Mouse (Mus musculus) heart, embryonic 11.5 days (tissue): ENCODE measurements at regions not wholly inside any gene's neighbourhood (a gene's known extent, or its start where the extent isn't known, plus 50 kb on each side); places are given as distances from the start of the nearest gene placed in this dataset.
A peak's percentile ranks its signal among the peaks of the same experiment; 100 is the strongest.
"Not testable (repeated sequence)": the region's sequence is repeated elsewhere in the genome, so short reads cannot be mapped to it uniquely, and the experiment has no call there.

ENCODE experiments used
- ATAC-seq: fragments of 200-750 bp; cut with Nextera tagmentation; replicated peaks from 2 replicates; pipeline ENCODE4 v1.8.0; 2017; ENCODE audit warnings: moderate library complexity; ENCODE audit not compliant: insufficient number of reproducible peaks, low FRiP score, low TSS enrichment
- H3K27ac ChIP-seq: fragments of 300-500 bp; sonication (generic); 2 replicates; pipeline ENCODE4 v1.5.1; 2014; ENCODE audit warnings: mild to moderate bottlenecking, low read depth, low read length
- H3K27me3 ChIP-seq: fragments of 300-500 bp; sonication (generic); 2 replicates; pipeline ENCODE4 v1.6.1; 2014; ENCODE audit warnings: mild to moderate bottlenecking, low read length, mixed read lengths; ENCODE audit not compliant: control insufficient read depth, insufficient read depth
- H3K36me3 ChIP-seq: fragments of 300-500 bp; sonication (generic); 2 replicates; pipeline ENCODE4 v1.6.1; 2014; ENCODE audit warnings: mild to moderate bottlenecking, low read length, moderate library complexity, mixed read lengths; ENCODE audit not compliant: control insufficient read depth, insufficient read depth
- H3K4me1 ChIP-seq: fragments of 300-500 bp; sonication (generic); 2 replicates; pipeline ENCODE4 v1.6.1; 2014; ENCODE audit warnings: low read length; ENCODE audit not compliant: control insufficient read depth, insufficient read depth
- H3K4me2 ChIP-seq: fragments of 300-500 bp; sonication (generic); 2 replicates; pipeline ENCODE4 v1.6.1; 2014; ENCODE audit warnings: mild to moderate bottlenecking, moderate library complexity
- H3K4me3 ChIP-seq: fragments of 300-500 bp; sonication (generic); 2 replicates; pipeline ENCODE4 v1.5.1; 2014; ENCODE audit warnings: low read depth, low read length
- H3K9ac ChIP-seq: fragments of 300-500 bp; sonication (generic); 2 replicates; pipeline ENCODE4 v1.6.1; 2014; ENCODE audit warnings: mild to moderate bottlenecking, low read depth, low read length, moderate library complexity
- H3K9me3 ChIP-seq: fragments of 300-500 bp; sonication (generic); replicated peaks from 2 replicates; pipeline ENCODE4 v1.6.1; 2016; ENCODE audit warnings: low read length; ENCODE audit not compliant: control insufficient read depth
- WGBS: fragments of 180-500 bp; shearing (Covaris S2); extraction: QIAGEN DNeasy Blood & Tissue Kit; methylation state at CpG from one replicate; pipeline ENCODE4 v1.1.7; 2014; ENCODE audit not compliant: insufficient replicate concordance; 5-methylcytosine and 5-hydroxymethylcytosine counted together

DNA sequence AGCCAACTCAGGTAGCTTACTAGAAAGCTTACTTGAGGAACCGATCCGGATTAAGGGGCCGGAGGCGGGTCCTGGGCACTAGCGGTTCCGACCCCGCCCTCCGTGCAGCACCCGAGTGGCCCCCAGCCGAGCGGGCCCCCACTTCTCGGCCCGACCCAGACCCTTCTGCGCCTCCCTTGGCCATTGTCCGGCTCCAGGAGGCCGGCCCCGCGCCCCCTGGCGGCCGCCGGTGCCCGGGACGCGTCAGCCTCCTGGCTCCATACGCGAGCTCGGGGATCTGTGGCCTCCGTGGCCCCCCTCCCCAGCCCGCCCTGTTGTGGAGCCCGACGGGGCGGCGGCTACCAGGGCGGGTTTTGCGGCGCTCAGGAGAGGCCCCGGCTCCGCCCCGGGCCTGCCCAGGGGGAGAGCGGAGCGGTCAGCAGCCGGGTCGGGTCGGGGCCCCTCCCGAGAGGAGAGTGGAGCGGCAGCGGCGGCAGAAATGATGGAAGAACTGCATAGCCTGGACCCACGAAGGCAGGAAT lies 94.3 kb upstream of the Zfp986 start:
- H3K36me3 ChIP-seq, H3K27ac ChIP-seq, H3K4me1 ChIP-seq, H3K9me3 ChIP-seq, H3K27me3 ChIP-seq: not testable (repeated sequence)
- peak; percentile 97 for ATAC-seq
- WGBS: 2% methylated on average over 41 of the region's 49 CpGs
- H3K9ac ChIP-seq: peak overlapping the region; percentile 34; the same call in 1 of the 2 replicates
- peak overlapping the region; percentile 30 for H3K4me3 ChIP-seq
- peak overlapping the region; percentile 55 for H3K4me2 ChIP-seq

DNA sequence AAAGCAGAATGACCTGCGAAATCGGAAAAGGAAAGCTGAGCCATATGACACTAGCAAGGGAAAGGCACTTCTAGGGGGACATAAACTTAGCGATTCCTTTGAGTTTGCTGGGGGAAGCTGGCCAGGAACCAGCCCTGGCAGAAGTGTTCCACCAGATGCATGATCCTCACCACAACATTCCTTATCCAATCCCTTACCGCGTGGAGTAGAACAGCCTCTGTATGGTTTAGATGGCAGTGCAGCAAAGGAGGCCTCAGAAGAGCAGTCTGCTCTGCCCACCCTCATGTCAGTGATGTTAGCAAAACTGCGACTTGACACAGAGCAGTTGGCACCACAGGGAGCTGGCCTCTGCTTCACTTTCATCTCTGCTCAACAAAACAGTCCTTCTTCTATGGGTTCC lies 93.7 kb upstream of the Zfp986 start:
- H3K9ac ChIP-seq, H3K9me3 ChIP-seq, H3K27me3 ChIP-seq, H3K27ac ChIP-seq, ATAC-seq, H3K4me1 ChIP-seq, H3K4me2 ChIP-seq, H3K4me3 ChIP-seq, H3K36me3 ChIP-seq: not testable (repeated sequence)
- WGBS: 5% methylated on average over 1 of the region's 6 CpGs

- ATAC-seq: peak; percentile 36; the same call in 1 of the 2 replicates
- H3K9ac ChIP-seq, H3K27me3 ChIP-seq, H3K4me2 ChIP-seq, H3K27ac ChIP-seq, H3K9me3 ChIP-seq, H3K4me1 ChIP-seq, H3K36me3 ChIP-seq, H3K4me3 ChIP-seq: not testable (repeated sequence)
These were observed 92.1 kb upstream of the Zfp986 start for GRCm38 (mm10) chr4:145776531-145776930.

- not testable (repeated sequence) for H3K4me3 ChIP-seq, H3K9ac ChIP-seq, ATAC-seq, H3K36me3 ChIP-seq, H3K27me3 ChIP-seq, H3K27ac ChIP-seq, H3K9me3 ChIP-seq, H3K4me2 ChIP-seq, H3K4me1 ChIP-seq
- WGBS: no CpG with 5 or more reads among the region's 14 CpGs
These were observed 87.2 kb upstream of the Zfp986 start for GRCm38 (mm10) chr4:145781281-145781896.

DNA sequence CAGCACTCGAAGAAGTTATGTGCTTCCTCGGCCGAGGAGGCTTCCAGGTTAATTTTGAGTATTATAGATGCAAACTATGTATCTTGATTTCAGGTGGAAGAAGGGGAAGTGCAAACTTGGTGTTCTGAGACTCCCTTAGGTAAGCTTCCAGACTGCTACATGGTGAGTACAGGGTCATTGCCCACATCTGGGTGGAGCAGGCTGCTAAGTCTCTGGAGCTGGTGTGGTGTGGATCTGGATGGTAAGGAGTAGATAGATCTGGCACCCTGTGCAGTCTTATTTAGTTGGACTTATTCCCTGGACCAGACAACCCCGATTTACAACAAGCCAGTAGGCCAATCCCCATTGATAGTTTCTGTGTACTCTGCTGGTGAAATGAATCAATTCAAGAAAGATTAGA lies 53.9 kb upstream of the Zfp986 start:
- H3K9me3 ChIP-seq, H3K4me3 ChIP-seq, H3K27ac ChIP-seq, H3K9ac ChIP-seq, H3K4me2 ChIP-seq, ATAC-seq, H3K36me3 ChIP-seq, H3K27me3 ChIP-seq, H3K4me1 ChIP-seq: not testable (repeated sequence)
- WGBS: no CpG with 5 or more reads among the region's 4 CpGs
